Comparison of ENCODE assay signal across 26 mouse cellular contexts in genomic region chr1:156650631-156651030, GRCm38 (mm10). TPM values are rescaled to one million over a fixed set of nuclear protein-coding genes. Genes with fewer than 3 reads are reported as not detected.
DNase-seq lines count a peak whose midpoint lies in the region; ATAC-seq and TF ChIP-seq lines count a peak whose summit lies in the region.
"Had no signal": no experiment of that assay in that cellular context is flagged by ENCODE, and none has a peak within 500 bp of the region (broad histone marks: within the 10 kb centered on the region; RNA-seq: fewer than 3 reads in every experiment).

No protein-coding gene starts in this region.

- no peak for TF ChIP-seq CTCF in lung, adult 2 months (IDR thresholded peaks at IDR 0.05; ENCODE audit: insufficient read depth, low read length)

- H3K36me3 ChIP-seq in lung, embryonic 16.5 days (ENCODE audit: control insufficient read depth, insufficient read depth, low read length) = no peaks in the 10 kb centered on the region
- H3K36me3 ChIP-seq in myocyte (ENCODE audit: control insufficient read depth, insufficient read depth) = peaks cover 30% of the 10 kb centered on the region
- peaks cover 14% of the 10 kb centered on the region for H3K36me3 ChIP-seq in limb, embryonic 10.5 days
- H3K36me3 ChIP-seq: midbrain, embryonic 15.5 days had no signal

- no peak overlapping the region for H3K4me2 ChIP-seq in lung, embryonic 16.5 days (ENCODE audit: low read depth, low read length)
- no peak overlapping the region for H3K4me2 ChIP-seq in myocyte (ENCODE audit: low read depth)
- H3K4me2 ChIP-seq: embryonic facial prominence, embryonic 12.5 days; heart, embryonic 11.5 days; limb, embryonic 12.5 days; liver, embryonic 15.5 days; lung, embryonic 15.5 days; midbrain, embryonic 15.5 days had no signal

- ATAC-seq in lung, embryonic 16.5 days (ENCODE audit: low read depth) = 0 out of 2 replicates have a peak, but pooled peaks have one; percentile 29
- ATAC-seq: hindbrain, embryonic 16.5 days; midbrain, embryonic 15.5 days had no signal

- no peaks in the 10 kb centered on the region for H3K79me2 ChIP-seq in myocyte (ENCODE audit: control insufficient read depth, insufficient read depth)

- H3ac ChIP-seq in myocyte (ENCODE audit: control insufficient read depth, insufficient read length) = no peak overlapping the region

- H3K27me3 ChIP-seq in lung, embryonic 16.5 days (ENCODE audit: control insufficient read depth, insufficient read depth, low read depth, low read length) = no peaks in the 10 kb centered on the region
- H3K27me3 ChIP-seq in myocyte (ENCODE audit: control insufficient read depth, insufficient read depth, insufficient read length) = no peaks in the 10 kb centered on the region
- H3K27me3 ChIP-seq in limb, embryonic 10.5 days (ENCODE audit: low read depth, poor library complexity, severe bottlenecking) = no peaks in the 10 kb centered on the region
- H3K27me3 ChIP-seq: embryonic facial prominence, embryonic 12.5 days; limb, embryonic 12.5 days; liver, embryonic 15.5 days; lung, embryonic 15.5 days; midbrain, embryonic 15.5 days had no signal

- DNase-seq in heart, adult 11 months = peak; percentile 90
- no peak for DNase-seq in heart, postnatal 4 days
- DNase-seq in lung, adult 2 months = no peak
- DNase-seq in limb, embryonic 10.5 days (ENCODE audit: low spot score) = no peak
- DNase-seq: adrenal gland, adult 8-10 months; B cell, adult 2 months; cerebellum, adult 8-10 months; cerebellum, postnatal 25 days; gastrocnemius, postnatal 10 days; heart, postnatal 14 days; kidney, adult 18-20 months; kidney, postnatal 10 days; right cerebral cortex, adult 18-20 months; spleen, adult 18-20 months; thymus, postnatal 14 days had no signal

- H3K9me3 ChIP-seq in lung, embryonic 16.5 days (ENCODE audit: control insufficient read depth, low read length) = no peaks in the 10 kb centered on the region
- H3K9me3 ChIP-seq in limb, embryonic 10.5 days (replicated peaks) = no peaks in the 10 kb centered on the region
- H3K9me3 ChIP-seq: embryonic facial prominence, embryonic 12.5 days; limb, embryonic 12.5 days; liver, embryonic 15.5 days; lung, embryonic 15.5 days; midbrain, embryonic 10.5 days; midbrain, embryonic 15.5 days had no signal

- peaks cover 14% of the 10 kb centered on the region for H3K4me1 ChIP-seq in lung, embryonic 16.5 days (replicated peaks; ENCODE audit: control insufficient read depth, insufficient read depth, low read length)
- H3K4me1 ChIP-seq in lung, adult 2 months (ENCODE audit: control insufficient read depth, insufficient read depth, low read length) = peaks cover 22% of the 10 kb centered on the region
- peaks cover 8% of the 10 kb centered on the region for H3K4me1 ChIP-seq in brown adipose tissue, adult 24 weeks (ENCODE audit: control insufficient read depth, insufficient read depth, insufficient read length, low read length)
- H3K4me1 ChIP-seq in limb, embryonic 10.5 days = peaks cover 17% of the 10 kb centered on the region
- H3K4me1 ChIP-seq: liver, embryonic 15.5 days; midbrain, embryonic 10.5 days; midbrain, embryonic 15.5 days had no signal

- 64% methylated on average over 9 of the region's 9 CpGs for WGBS in lung, embryonic 16.5 days
- 58% methylated on average over 9 of the region's 9 CpGs for WGBS in lung, adult 2 months
- WGBS in limb, embryonic 10.5 days = 90% methylated on average over 9 of the region's 9 CpGs

- TF ChIP-seq POLR2A in lung, adult 2 months (IDR thresholded peaks at IDR 0.05; ENCODE audit: borderline replicate concordance, extremely low read depth, low read depth, low read length) = no peak
- TF ChIP-seq POLR2A in myocyte (IDR thresholded peaks at IDR 0.05; ENCODE audit: insufficient read length, low read depth) = no peak

- no peak overlapping the region; the same call in 1 of the 2 replicates for H3K27ac ChIP-seq in lung, embryonic 16.5 days (ENCODE audit: low read length)
- H3K27ac ChIP-seq in brown adipose tissue, adult 24 weeks (replicated peaks; ENCODE audit: low read depth, low read length) = peak overlapping the region; percentile 80
- no peak overlapping the region for H3K27ac ChIP-seq in limb, embryonic 10.5 days
- H3K27ac ChIP-seq: embryonic facial prominence, embryonic 12.5 days; limb, embryonic 12.5 days; liver, embryonic 15.5 days; lung, embryonic 15.5 days; midbrain, embryonic 10.5 days; midbrain, embryonic 15.5 days had no signal

- H3K9ac ChIP-seq in lung, embryonic 16.5 days (ENCODE audit: low read length) = no peak overlapping the region
- H3K9ac ChIP-seq: embryonic facial prominence, embryonic 12.5 days; limb, embryonic 12.5 days; liver, embryonic 15.5 days; lung, embryonic 15.5 days; midbrain, embryonic 15.5 days had no signal

- H3K4me3 ChIP-seq in lung, embryonic 16.5 days (ENCODE audit: low read length) = no peak overlapping the region
- H3K4me3 ChIP-seq in lung, adult 2 months (replicated peaks; ENCODE audit: extremely low read depth, low read depth, low read length) = no peak overlapping the region
- no peak overlapping the region for H3K4me3 ChIP-seq in brown adipose tissue, adult 24 weeks (ENCODE audit: insufficient read depth, low read depth, low read length)
- no peak overlapping the region for H3K4me3 ChIP-seq in myocyte
- H3K4me3 ChIP-seq in limb, embryonic 10.5 days = no peak overlapping the region
- H3K4me3 ChIP-seq: embryonic facial prominence, embryonic 12.5 days; limb, embryonic 12.5 days; liver, embryonic 15.5 days; lung, embryonic 15.5 days; midbrain, embryonic 10.5 days; midbrain, embryonic 15.5 days had no signal

TF ChIP-seq in myocyte, 11 proteins besides CTCF, POLR2A, EP300 and RAD21:
- no peak for TF ChIP-seq REST (IDR thresholded peaks at IDR 0.05; ENCODE audit: insufficient read depth, insufficient read length)
- peak; percentile 58 for TF ChIP-seq POLR2AphosphoS2 (IDR thresholded peaks at IDR 0.05; ENCODE audit: insufficient read length, low read depth)

RNA-seq across cellular contexts. Expression of gene Tor3a, which starts 23.5 kb away (rescaled TPM):
- total RNA-seq in heart, postnatal 4 days (2021) = 10 to 100 TPM; 10.1 to 12.9 TPM
- polyA plus RNA-seq in lung, embryonic 16.5 days (2015; fragmentation: Nextera tagmentation; extraction: Ambion mirVana) = 14.0 and 17.0 TPM in 2 replicates
- 73.2 and 105 TPM in 2 replicates for polyA plus RNA-seq in lung, adult 2 months (2012; rRNA removed)
- 6.2 and 7.7 TPM in 2 replicates for polyA plus RNA-seq in brown adipose tissue, adult 24 weeks (2012; ENCODE audit: insufficient read depth, insufficient read length, missing spikeins)
- polyA plus RNA-seq in myocyte (2012; fragmentation: generic; extraction: Trizol) = 45.9 TPM
- 5.9 and 6.9 TPM in 2 replicates for polyA plus RNA-seq in limb, embryonic 10.5 days (2016; fragmentation: Nextera tagmentation; extraction: Ambion mirVana)
